Mouse (Mus musculus) limb, embryonic 15.5 days (tissue): ENCODE results near the gene E030025P04Rik. TPM values are rescaled to one million over a fixed set of nuclear protein-coding genes. Genes with fewer than 3 reads are reported as not detected.

Source experiments
- ATAC-seq: fragments of 200-750 bp; cut with Nextera tagmentation; 2 replicates; pipeline ENCODE4 v1.8.0; 2017; ENCODE audit warnings: low read depth, moderate TSS enrichment; ENCODE audit not compliant: insufficient number of reproducible peaks, low FRiP score, low TSS enrichment
- H3K27ac ChIP-seq: fragments of 300-500 bp; sonication (generic); 2 replicates; pipeline ENCODE4 v1.5.1; 2015; ENCODE audit warnings: moderate library complexity, mild to moderate bottlenecking, inconsistent platforms
- H3K27me3 ChIP-seq: fragments of 300-500 bp; sonication (generic); 2 replicates; pipeline ENCODE4 v1.6.1; 2015; ENCODE audit warnings: inconsistent platforms
- H3K36me3 ChIP-seq: fragments of 300-500 bp; sonication (generic); 2 replicates; pipeline ENCODE4 v1.6.1; 2015; ENCODE audit warnings: inconsistent platforms
- H3K4me1 ChIP-seq: fragments of 300-500 bp; sonication (generic); 2 replicates; pipeline ENCODE4 v1.6.1; 2015; ENCODE audit warnings: inconsistent platforms
- H3K4me2 ChIP-seq: fragments of 300-500 bp; sonication (generic); 2 replicates; pipeline ENCODE4 v1.6.1; 2015; ENCODE audit warnings: mild to moderate bottlenecking, inconsistent platforms
- H3K4me3 ChIP-seq: fragments of 300-500 bp; sonication (generic); 2 replicates; pipeline ENCODE4 v1.5.1; 2015; ENCODE audit warnings: mild to moderate bottlenecking, inconsistent platforms
- H3K9ac ChIP-seq: fragments of 300-500 bp; sonication (generic); 2 replicates; pipeline ENCODE4 v1.6.1; 2015; ENCODE audit warnings: inconsistent platforms
- H3K9me3 ChIP-seq: fragments of 300-500 bp; sonication (generic); 2 replicates; pipeline ENCODE4 v1.6.1; 2016; ENCODE audit warnings: inconsistent platforms
- WGBS: fragments of 180-500 bp; shearing (Covaris S2); methylation state at CpG from one replicate; pipeline ENCODE4 v1.1.7; 2015; 5-methylcytosine and 5-hydroxymethylcytosine counted together
- polyA plus RNA-seq: library from polyadenylated mRNA; unstranded; fragments of >200 nt; fragmentation: Nextera tagmentation; extraction: Ambion mirVana; gene quantifications from 2 replicates; pipeline ENCODE4 v1.2.1, GENCODE M21; 2015

E030025P04Rik gene
- polyA plus RNA-seq, 1 experiment from 2014 or later: not detected

DNA sequence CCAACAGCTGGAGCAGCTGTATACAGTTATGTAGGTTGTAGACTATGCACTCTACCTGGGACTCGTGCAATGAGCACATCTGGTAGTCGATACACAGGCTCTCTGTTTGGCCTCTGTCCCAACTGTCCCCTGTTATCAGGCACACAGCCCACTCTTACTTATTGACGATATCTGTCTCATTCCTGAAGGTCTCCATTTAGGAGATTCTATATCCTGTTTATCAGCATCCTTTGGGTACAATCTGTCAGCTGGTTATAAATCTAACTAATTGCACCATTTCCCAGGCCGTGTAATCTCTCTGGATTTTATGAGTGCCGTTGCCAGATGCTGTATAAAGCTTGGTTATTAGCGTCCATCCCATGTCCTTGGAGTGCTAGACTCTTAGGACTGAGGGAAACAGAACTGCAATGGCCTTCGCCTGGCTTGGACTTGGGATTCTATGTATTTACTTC lies 747 bp upstream of the E030025P04Rik start:
- Histone ChIP-seq H3K4me1 (0 out of 2 replicates have a peak, but pooled peaks cover 3% of the 10 kb centered on the region), H3K4me2 (no peak overlapping the region), H3K4me3 (no peak overlapping the region), H3K36me3 (no peaks in the 10 kb centered on the region), H3K27me3 (no peaks in the 10 kb centered on the region), H3K27ac (no peak overlapping the region), H3K9ac (no peak overlapping the region), H3K9me3 (no peaks in the 10 kb centered on the region)
- WGBS: 20% methylated on average over 7 of the region's 7 CpGs
- no peak for ATAC-seq

DNA sequence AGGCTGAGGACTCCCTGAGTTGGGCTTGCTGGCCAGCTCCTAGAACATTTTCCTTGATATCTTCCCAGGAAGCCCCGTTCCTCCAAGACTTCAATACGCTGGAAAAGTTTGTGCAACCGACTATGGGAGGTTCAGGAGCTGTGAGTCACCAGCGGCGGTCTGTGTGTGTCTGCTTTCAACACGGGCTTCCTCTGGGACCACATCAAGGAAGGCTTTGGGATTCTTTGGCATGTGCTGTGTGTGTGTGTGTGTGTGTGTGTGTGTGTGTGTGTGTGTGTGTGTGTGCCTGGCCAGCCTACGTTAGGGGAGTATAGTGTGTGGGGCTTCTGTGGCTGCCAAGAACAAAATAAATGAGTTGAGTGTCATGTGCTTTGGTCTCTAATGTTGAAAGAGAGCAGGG lies 17.7 kb downstream of the E030025P04Rik start:
- peak; percentile 55; the same call in 1 of the 2 replicates for ATAC-seq
- Histone ChIP-seq H3K9me3 (no peaks in the 10 kb centered on the region), H3K27me3 (no peaks in the 10 kb centered on the region), H3K4me1 (0 out of 2 replicates have a peak, but pooled peaks cover 5% of the 10 kb centered on the region), H3K4me2 (no peak overlapping the region), H3K4me3 (no peak overlapping the region), H3K9ac (no peak overlapping the region), H3K27ac (0 out of 2 replicates have a peak overlapping the region, but pooled peaks have one; percentile 0), H3K36me3 (no peaks in the 10 kb centered on the region)
- 34% methylated on average over 7 of the region's 7 CpGs for WGBS

DNA sequence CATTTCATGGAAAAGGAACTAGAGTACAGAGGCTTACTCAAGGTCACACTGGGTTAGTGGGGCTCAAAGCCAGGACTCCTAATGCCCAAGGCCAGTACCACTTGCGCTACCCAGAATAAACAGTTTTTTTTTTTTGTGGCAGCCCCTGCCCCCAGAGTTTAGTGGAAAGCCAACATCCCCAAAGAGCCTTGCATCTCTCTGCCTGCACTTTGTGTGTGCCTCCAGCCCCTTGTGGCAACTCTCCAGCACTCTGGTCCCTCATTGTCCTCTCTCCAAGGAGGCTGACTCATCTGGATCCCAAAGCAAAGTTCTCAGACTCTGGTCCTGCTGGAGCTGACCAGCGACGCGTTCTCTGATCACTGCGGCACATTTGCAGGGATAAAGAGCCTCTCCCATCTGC lies 18.7 kb downstream of the E030025P04Rik start:
- 0 out of 2 replicates have a peak, but pooled peaks cover 5% of the 10 kb centered on the region for H3K4me1 ChIP-seq
- no peak overlapping the region for H3K4me2 ChIP-seq
- WGBS: 76% methylated on average over 5 of the region's 5 CpGs
- no peaks in the 10 kb centered on the region for H3K36me3 ChIP-seq
- H3K9me3 ChIP-seq: no peaks in the 10 kb centered on the region
- H3K27me3 ChIP-seq: no peaks in the 10 kb centered on the region
- H3K9ac ChIP-seq: no peak overlapping the region
- ATAC-seq: no peak
- H3K27ac ChIP-seq: no peak overlapping the region
- no peak overlapping the region for H3K4me3 ChIP-seq

DNA sequence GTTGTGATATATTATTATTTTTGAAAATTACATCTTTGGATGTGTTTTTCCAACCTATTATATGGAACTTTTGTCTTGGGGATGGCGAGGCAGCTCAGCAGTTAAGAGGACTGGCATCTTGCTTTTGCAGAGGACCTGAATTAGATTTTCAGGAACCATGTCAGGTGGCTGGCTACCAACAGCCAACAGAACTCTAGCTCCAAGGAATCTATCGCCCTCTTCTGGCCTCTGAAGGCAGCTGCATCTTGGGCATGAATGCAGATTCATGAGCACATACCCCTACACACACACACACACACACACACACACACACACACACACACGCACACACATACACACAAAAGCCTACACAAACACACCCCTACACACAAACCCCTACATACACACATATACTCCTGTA lies 19.9 kb downstream of the E030025P04Rik start:
- Histone ChIP-seq H3K4me3 (no peak overlapping the region), H3K27me3 (no peaks in the 10 kb centered on the region), H3K4me2 (no peak overlapping the region), H3K9ac (no peak overlapping the region), H3K4me1 (0 out of 2 replicates have a peak, but pooled peaks cover 5% of the 10 kb centered on the region), H3K36me3 (no peaks in the 10 kb centered on the region), H3K27ac (no peak overlapping the region), H3K9me3 (no peaks in the 10 kb centered on the region)
- no peak for ATAC-seq
- 60% methylated on average over 3 of the region's 3 CpGs for WGBS

DNA sequence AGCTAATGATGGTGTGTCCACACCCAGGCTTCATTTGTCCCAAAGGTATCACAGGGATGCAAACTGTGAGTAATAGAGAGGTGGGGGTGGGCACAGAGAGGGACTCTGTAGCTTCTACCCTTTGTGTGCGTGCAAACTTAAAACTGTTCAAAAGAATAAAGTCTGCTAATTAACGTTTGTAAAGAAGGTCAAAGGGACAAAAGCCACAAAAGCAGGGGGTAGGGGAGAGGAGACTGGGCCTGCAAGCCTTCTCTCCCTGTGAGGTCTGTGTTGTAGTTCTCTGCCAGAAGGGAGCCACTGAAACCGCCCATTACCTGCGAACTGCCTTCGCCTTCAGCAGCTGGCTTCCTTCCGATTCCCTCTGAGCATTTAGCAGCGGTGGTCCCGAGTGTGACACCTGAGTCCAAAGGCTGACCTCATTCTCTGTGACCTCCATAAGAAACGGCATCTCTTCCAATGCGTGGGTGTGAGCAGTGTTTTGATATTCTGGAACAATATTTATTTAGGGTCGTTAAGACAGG lies 34.3 kb downstream of the E030025P04Rik start:
- H3K9ac ChIP-seq: no peak overlapping the region
- 40% methylated on average over 11 of the region's 11 CpGs for WGBS
- H3K4me1 ChIP-seq: peaks cover 8% of the 10 kb centered on the region; the same call in 1 of the 2 replicates
- H3K4me3 ChIP-seq: no peak overlapping the region
- no peak overlapping the region for H3K4me2 ChIP-seq
- no peaks in the 10 kb centered on the region for H3K9me3 ChIP-seq
- no peaks in the 10 kb centered on the region for H3K36me3 ChIP-seq
- ATAC-seq: no peak
- no peak overlapping the region for H3K27ac ChIP-seq
- H3K27me3 ChIP-seq: no peaks in the 10 kb centered on the region

GRCm38 (mm10) chr11:109109056-109109455 lies 35.1 kb downstream of the E030025P04Rik start:
- Histone ChIP-seq H3K9me3 (no peaks in the 10 kb centered on the region), H3K4me3 (no peak overlapping the region), H3K36me3 (no peaks in the 10 kb centered on the region), H3K4me2 (no peak overlapping the region), H3K9ac (no peak overlapping the region), H3K27me3 (no peaks in the 10 kb centered on the region), H3K4me1 (peaks cover 8% of the 10 kb centered on the region; the same call in 1 of the 2 replicates), H3K27ac (no peak overlapping the region)
- ATAC-seq: no peak

- WGBS: 34% methylated on average over 11 of the region's 11 CpGs
- no peak for ATAC-seq
These were observed 36.5 kb downstream of the E030025P04Rik start for GRCm38 (mm10) chr11:109107518-109108205.

DNA sequence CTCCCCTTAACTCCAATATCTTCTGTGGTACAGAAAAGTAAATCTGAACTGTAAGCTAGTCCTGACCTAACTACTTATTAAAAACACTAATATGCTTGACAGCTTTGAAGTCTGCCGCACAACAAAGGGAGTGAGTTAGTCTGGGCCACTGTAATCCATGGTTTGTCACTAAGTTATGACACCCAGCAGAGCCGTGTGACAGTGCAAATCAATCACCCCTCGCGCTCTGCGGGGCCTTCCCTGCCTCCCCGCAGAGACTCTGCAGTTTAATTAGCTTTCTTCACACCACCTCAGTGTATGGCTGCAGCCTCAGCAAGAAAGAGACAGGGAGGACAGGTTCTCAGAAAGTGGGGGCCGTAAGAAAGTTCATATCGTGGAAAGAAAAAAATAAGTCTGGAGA lies 37.4 kb downstream of the E030025P04Rik start:
- H3K4me3 ChIP-seq: no peak overlapping the region
- no peak for ATAC-seq
- WGBS: 16% methylated on average over 8 of the region's 8 CpGs
- no peaks in the 10 kb centered on the region for H3K9me3 ChIP-seq
- no peak overlapping the region for H3K9ac ChIP-seq
- H3K27ac ChIP-seq: no peak overlapping the region
- H3K36me3 ChIP-seq: no peaks in the 10 kb centered on the region
- peaks cover 8% of the 10 kb centered on the region; the same call in 1 of the 2 replicates for H3K4me1 ChIP-seq
- H3K27me3 ChIP-seq: no peaks in the 10 kb centered on the region
- no peak overlapping the region for H3K4me2 ChIP-seq

More at GRCm38 (mm10) chr11:109107518-109108205, 36.5 kb downstream of the E030025P04Rik start:
- Histone ChIP-seq H3K4me2 (no peak overlapping the region), H3K36me3 (no peaks in the 10 kb centered on the region), H3K27me3 (no peaks in the 10 kb centered on the region), H3K4me1 (peaks cover 8% of the 10 kb centered on the region; the same call in 1 of the 2 replicates), H3K9ac (no peak overlapping the region), H3K27ac (no peak overlapping the region), H3K9me3 (no peaks in the 10 kb centered on the region), H3K4me3 (no peak overlapping the region)

DNA sequence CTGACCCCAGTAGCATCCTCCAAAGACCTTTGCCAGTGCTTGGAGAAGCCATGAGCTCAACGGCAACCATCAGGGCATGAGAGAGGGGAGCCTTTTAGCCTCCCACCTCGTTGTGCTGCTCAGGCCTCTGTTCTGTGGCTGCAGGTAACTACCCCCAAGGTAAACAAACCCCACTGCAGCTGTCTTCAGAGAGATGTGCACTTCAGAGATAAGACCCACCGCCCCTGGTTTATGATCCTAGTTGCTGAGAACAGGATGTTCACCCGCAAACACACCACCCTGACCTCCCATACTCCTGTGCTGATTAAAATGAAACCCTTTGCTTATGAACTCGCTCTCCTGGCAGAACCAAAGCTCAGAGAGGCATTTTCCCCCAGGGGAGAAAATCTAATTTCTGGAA lies 38.0 kb downstream of the E030025P04Rik start:
- no peak overlapping the region for H3K4me2 ChIP-seq
- H3K4me1 ChIP-seq: peaks cover 8% of the 10 kb centered on the region; the same call in 1 of the 2 replicates
- H3K4me3 ChIP-seq: no peak overlapping the region
- H3K27ac ChIP-seq: no peak overlapping the region
- no peak for ATAC-seq
- H3K36me3 ChIP-seq: no peaks in the 10 kb centered on the region
- H3K27me3 ChIP-seq: no peaks in the 10 kb centered on the region
- no peaks in the 10 kb centered on the region for H3K9me3 ChIP-seq
- WGBS: 31% methylated on average over 5 of the region's 5 CpGs
- no peak overlapping the region for H3K9ac ChIP-seq

DNA sequence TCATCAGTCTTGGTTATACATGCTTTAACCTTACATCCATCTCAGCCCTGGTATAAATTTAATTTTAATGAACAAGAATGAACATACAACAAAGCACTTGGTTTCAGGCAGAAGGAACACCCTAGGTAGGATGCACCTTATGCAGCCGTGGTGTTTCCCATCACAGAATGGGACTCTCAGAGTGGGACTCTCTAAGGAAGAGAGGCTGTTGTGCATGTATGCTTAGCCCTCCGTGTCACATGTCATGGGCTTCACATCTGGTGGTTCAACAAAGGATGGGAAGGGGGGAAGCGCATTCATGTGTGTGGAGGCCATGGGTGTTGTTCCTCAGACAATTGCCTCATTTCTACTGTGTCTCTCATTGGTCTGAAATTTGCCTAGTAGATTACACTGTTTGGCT lies 40.8 kb downstream of the E030025P04Rik start:
- WGBS: 85% methylated on average over 3 of the region's 3 CpGs
- H3K27me3 ChIP-seq: no peaks in the 10 kb centered on the region
- peaks cover 8% of the 10 kb centered on the region; the same call in 1 of the 2 replicates for H3K4me1 ChIP-seq
- no peak overlapping the region for H3K4me3 ChIP-seq
- no peak for ATAC-seq
- H3K4me2 ChIP-seq: no peak overlapping the region
- H3K9me3 ChIP-seq: no peaks in the 10 kb centered on the region
- H3K9ac ChIP-seq: no peak overlapping the region
- no peak overlapping the region for H3K27ac ChIP-seq
- H3K36me3 ChIP-seq: no peaks in the 10 kb centered on the region

DNA sequence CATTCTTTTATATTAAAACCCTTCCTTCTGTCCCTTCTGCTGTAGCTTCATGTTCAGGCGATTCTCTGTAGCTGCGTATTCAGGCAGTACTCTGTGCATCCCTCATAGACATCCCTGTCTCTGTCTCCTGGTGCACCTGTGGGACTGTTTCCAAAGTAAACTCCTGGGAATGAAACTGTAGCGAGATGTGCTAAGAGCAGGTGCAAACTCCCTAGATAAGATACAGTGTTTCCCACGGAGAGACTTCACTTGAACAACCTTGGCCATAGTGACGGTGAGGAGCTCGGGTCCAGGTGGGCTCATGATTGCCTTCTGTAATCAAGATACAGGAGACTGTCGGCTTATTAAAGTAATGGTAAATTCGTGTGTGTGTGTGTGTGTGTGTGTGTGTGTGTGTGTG lies 41.5 kb downstream of the E030025P04Rik start:
- H3K4me1 ChIP-seq: peaks cover 11% of the 10 kb centered on the region
- no peak overlapping the region for H3K4me3 ChIP-seq
- H3K36me3 ChIP-seq: no peaks in the 10 kb centered on the region
- no peak overlapping the region for H3K9ac ChIP-seq
- H3K4me2 ChIP-seq: no peak overlapping the region
- ATAC-seq: no peak
- WGBS: 83% methylated on average over 8 of the region's 8 CpGs
- H3K9me3 ChIP-seq: no peaks in the 10 kb centered on the region
- H3K27ac ChIP-seq: no peak overlapping the region
- no peaks in the 10 kb centered on the region for H3K27me3 ChIP-seq

- H3K27ac ChIP-seq: no peak overlapping the region
- no peak overlapping the region for H3K4me3 ChIP-seq
- H3K9ac ChIP-seq: no peak overlapping the region
- H3K4me1 ChIP-seq: peaks cover 3% of the 10 kb centered on the region; the same call in 1 of the 2 replicates
- H3K36me3 ChIP-seq: no peaks in the 10 kb centered on the region
- no peak for ATAC-seq
- no peak overlapping the region for H3K4me2 ChIP-seq
- H3K9me3 ChIP-seq: no peaks in the 10 kb centered on the region
- H3K27me3 ChIP-seq: no peaks in the 10 kb centered on the region
- WGBS: 82% methylated on average over 6 of the region's 6 CpGs
These were observed 43.9 kb downstream of the E030025P04Rik start for GRCm38 (mm10) chr11:109100266-109100665.
